In the genomic region with DNA sequence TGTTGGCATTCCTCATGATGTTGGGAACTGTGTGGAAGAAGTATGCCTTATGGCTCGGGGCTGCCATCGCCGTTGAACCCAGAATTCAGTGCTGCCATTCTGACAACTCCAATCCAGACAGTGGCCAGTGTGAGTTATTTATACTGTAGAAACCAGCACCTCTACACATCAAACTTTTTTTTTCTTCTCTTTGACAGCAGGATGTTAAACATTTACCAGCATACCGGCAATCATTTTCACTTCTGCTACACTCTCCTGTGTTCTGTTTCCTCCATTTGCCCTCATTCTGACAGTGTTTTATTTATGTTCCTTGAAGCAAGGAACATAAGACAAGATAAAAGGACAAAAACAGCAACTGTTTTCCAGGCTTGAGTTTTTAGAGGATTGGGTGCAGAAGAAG, we compare ENCODE assay signal across 27 mouse cellular contexts. TPM values are rescaled to one million over a fixed set of nuclear protein-coding genes. Genes with fewer than 3 reads are reported as not detected.
A peak's percentile ranks its signal among the peaks of the same experiment; 100 is the strongest.
DNase-seq lines count a peak whose midpoint lies in the region; ATAC-seq and TF ChIP-seq lines count a peak whose summit lies in the region.
"Had no signal": no experiment of that assay in that cellular context is flagged by ENCODE, and none has a peak within 500 bp of the region (broad histone marks: within the 10 kb centered on the region; RNA-seq: fewer than 3 reads in every experiment).

No protein-coding gene starts in this region.

- H3K27ac ChIP-seq in kidney, adult 2 months (ENCODE audit: insufficient read depth, low read depth, low read length), result no peak overlapping the region
- no peak overlapping the region for H3K27ac ChIP-seq in kidney, postnatal 0 days
- no peak overlapping the region for H3K27ac ChIP-seq in kidney, embryonic 15.5 days
- H3K27ac ChIP-seq in forebrain, embryonic 13.5 days, result no peak overlapping the region
- H3K27ac ChIP-seq: forebrain, embryonic 10.5 days; gastrocnemius, adult 2 months; heart, embryonic 10.5 days; heart, embryonic 13.5 days; hindbrain, embryonic 12.5 days; hindbrain, embryonic 15.5 days had no signal

- H3K9me3 ChIP-seq in kidney, postnatal 0 days (replicated peaks; ENCODE audit: low read length), result no peaks in the 10 kb centered on the region
- no peaks in the 10 kb centered on the region for H3K9me3 ChIP-seq in kidney, embryonic 15.5 days (replicated peaks)
- no peaks in the 10 kb centered on the region for H3K9me3 ChIP-seq in forebrain, embryonic 13.5 days (replicated peaks)
- H3K9me3 ChIP-seq: forebrain, embryonic 10.5 days; heart, embryonic 10.5 days; heart, embryonic 13.5 days; hindbrain, embryonic 12.5 days; hindbrain, embryonic 15.5 days had no signal

- ATAC-seq in kidney, postnatal 0 days (replicated peaks; ENCODE audit: low FRiP score, low read depth), result no peak
- no peak for ATAC-seq in kidney, embryonic 15.5 days (replicated peaks; ENCODE audit: low FRiP score)
- peak; percentile 46; the same call in 1 of the 2 replicates for ATAC-seq in megakaryocyte progenitor cell, adult 5-6 weeks (replicated peaks; ENCODE audit: poor library complexity)
- no peak for ATAC-seq in forebrain, embryonic 13.5 days
- ATAC-seq: activated CD4-positive, CD25-positive, alpha-beta regulatory T cell, adult 4 months; forebrain, embryonic 14.5 days; forebrain, postnatal 0 days had no signal

- peak; percentile 83 for DNase-seq in heart, adult 11 months
- no peak for DNase-seq in heart, adult 9 months (ENCODE audit: low spot score in 2 of 2)
- peak; percentile 17 for DNase-seq in kidney, adult 2 months
- no peak for DNase-seq in kidney, postnatal 25 days
- DNase-seq in kidney, postnatal 0 days (ENCODE audit: low spot score), result peak; percentile 14
- DNase-seq: adrenal gland, adult 8-10 months; adrenal gland, postnatal 25 days; cerebellum, adult 11-12 months; cerebellum, adult 8-10 months; cerebellum, postnatal 10 days; cerebellum, postnatal 36 days; forebrain, postnatal 0 days; gastrocnemius, adult 2 months; gastrocnemius, postnatal 14 days; heart, adult 18-20 months; heart, postnatal 14 days; heart, postnatal 4 days had no signal

- H3K4me2 ChIP-seq in kidney, postnatal 0 days (ENCODE audit: low read length), result no peak overlapping the region
- no peak overlapping the region for H3K4me2 ChIP-seq in kidney, embryonic 15.5 days
- H3K4me2 ChIP-seq in forebrain, embryonic 13.5 days, result no peak overlapping the region
- H3K4me2 ChIP-seq: heart, embryonic 13.5 days; hindbrain, embryonic 12.5 days; hindbrain, embryonic 15.5 days had no signal

- no peaks in the 10 kb centered on the region for H3K27me3 ChIP-seq in kidney, adult 2 months (replicated peaks; ENCODE audit: control insufficient read depth, insufficient read depth, low read length)
- no peaks in the 10 kb centered on the region for H3K27me3 ChIP-seq in kidney, postnatal 0 days (ENCODE audit: insufficient read depth, low read length)
- H3K27me3 ChIP-seq in kidney, embryonic 15.5 days, result no peaks in the 10 kb centered on the region
- H3K27me3 ChIP-seq in forebrain, embryonic 13.5 days, result no peaks in the 10 kb centered on the region
- H3K27me3 ChIP-seq: heart, embryonic 13.5 days; hindbrain, embryonic 12.5 days; hindbrain, embryonic 15.5 days had no signal

- no peak for TF ChIP-seq POLR2A in kidney, adult 2 months (IDR thresholded peaks at IDR 0.05; ENCODE audit: low read depth, low read length)

- no peak overlapping the region for H3K4me3 ChIP-seq in kidney, adult 2 months (ENCODE audit: insufficient read depth, low read depth, low read length)
- no peak overlapping the region for H3K4me3 ChIP-seq in kidney, postnatal 0 days (replicated peaks; ENCODE audit: low read depth, low read length)
- no peak overlapping the region for H3K4me3 ChIP-seq in kidney, embryonic 15.5 days (replicated peaks)
- no peak overlapping the region for H3K4me3 ChIP-seq in forebrain, embryonic 13.5 days
- H3K4me3 ChIP-seq: forebrain, embryonic 10.5 days; gastrocnemius, adult 2 months; heart, embryonic 10.5 days; heart, embryonic 13.5 days; hindbrain, embryonic 12.5 days; hindbrain, embryonic 15.5 days had no signal

- no peak for TF ChIP-seq CTCF in kidney, adult 2 months (conservative IDR thresholded peaks at IDR 0.05; ENCODE audit: insufficient read depth, insufficient read length, low read depth, low read length)
- no peak for TF ChIP-seq CTCF in kidney, postnatal 0 days (IDR thresholded peaks at IDR 0.05; ENCODE audit: low read depth)

- H3K9ac ChIP-seq in kidney, postnatal 0 days (ENCODE audit: low read depth, low read length), result no peak overlapping the region
- no peak overlapping the region for H3K9ac ChIP-seq in kidney, embryonic 15.5 days
- H3K9ac ChIP-seq in forebrain, embryonic 13.5 days, result no peak overlapping the region
- H3K9ac ChIP-seq: forebrain, postnatal 0 days; heart, embryonic 13.5 days; hindbrain, embryonic 12.5 days; hindbrain, embryonic 15.5 days had no signal

- no peaks in the 10 kb centered on the region for H3K4me1 ChIP-seq in kidney, adult 2 months (ENCODE audit: control insufficient read depth, insufficient read depth, low read length)
- no peaks in the 10 kb centered on the region for H3K4me1 ChIP-seq in kidney, postnatal 0 days (replicated peaks; ENCODE audit: insufficient read depth, low read length)
- H3K4me1 ChIP-seq in kidney, embryonic 15.5 days, result no peaks in the 10 kb centered on the region
- no peaks in the 10 kb centered on the region for H3K4me1 ChIP-seq in forebrain, embryonic 13.5 days
- H3K4me1 ChIP-seq: forebrain, embryonic 10.5 days; heart, embryonic 10.5 days; heart, embryonic 13.5 days; hindbrain, embryonic 12.5 days; hindbrain, embryonic 15.5 days had no signal

- H3K36me3 ChIP-seq in kidney, adult 2 months (ENCODE audit: control insufficient read depth, insufficient read depth, low read length), result no peaks in the 10 kb centered on the region
- H3K36me3 ChIP-seq in kidney, postnatal 0 days (ENCODE audit: insufficient read depth, low read length), result no peaks in the 10 kb centered on the region
- H3K36me3 ChIP-seq in kidney, embryonic 15.5 days, result no peaks in the 10 kb centered on the region
- H3K36me3 ChIP-seq in forebrain, embryonic 13.5 days (ENCODE audit: poor library complexity, severe bottlenecking), result no peaks in the 10 kb centered on the region
- H3K36me3 ChIP-seq: forebrain, embryonic 10.5 days; heart, embryonic 10.5 days; heart, embryonic 13.5 days; hindbrain, embryonic 12.5 days; hindbrain, embryonic 15.5 days had no signal

- WGBS in kidney, adult 2 months, result 43% methylated on average over 4 of the region's 4 CpGs
- WGBS in kidney, postnatal 0 days, result 55% methylated on average over 4 of the region's 4 CpGs
- WGBS in kidney, embryonic 15.5 days, result 64% methylated on average over 4 of the region's 4 CpGs
- WGBS in forebrain, embryonic 13.5 days, result 92% methylated on average over 4 of the region's 4 CpGs

RNA-seq across cellular contexts. Expression of gene Btbd3, which starts 57.3 kb away (rescaled TPM):
- 6.7 and 6.9 TPM in 2 replicates for polyA plus RNA-seq in kidney, adult 2 months (2012; rRNA removed)
- polyA plus RNA-seq in kidney, postnatal 0 days (2015; fragmentation: Nextera tagmentation; extraction: Ambion mirVana), result 13.0 and 14.0 TPM in 2 replicates
- 16.4 and 17.4 TPM in 2 replicates for polyA plus RNA-seq in kidney, embryonic 15.5 days (2015; fragmentation: Nextera tagmentation; extraction: Ambion mirVana)
- total RNA-seq in megakaryocyte progenitor cell, adult 5-6 weeks (2015), result 3.2 and 3.4 TPM in 2 replicates
- total RNA-seq in megakaryocyte progenitor cell, adult 5-6 weeks (2017), result 2.0 and 2.3 TPM in 2 replicates
- polyA plus RNA-seq in forebrain, embryonic 13.5 days (2015; fragmentation: Nextera tagmentation; extraction: Ambion mirVana), result 15.9 and 19.9 TPM in 2 replicates
- polyA plus RNA-seq: activated CD4-positive, CD25-positive, alpha-beta regulatory T cell, adult 4 months had no signal

Comparison
In these comparisons a context has a peak if more than half of its experiments do, and no peak if none do; other contexts are left out.
1. DNase-seq: peak in heart, adult 11 months (single experiment), kidney, adult 2 months (single experiment) and kidney, postnatal 0 days (single experiment); none in heart, adult 9 months (0 of 2) and kidney, postnatal 25 days (0 of 2).